Mouse (Mus musculus): ENCODE results near the gene Foxi1. TPM values are rescaled to one million over a fixed set of nuclear protein-coding genes. Genes with fewer than 3 reads are reported as not detected.

The Foxi1 gene
- total and polyA plus RNA-seq, 3 experiments: not detected

DNA sequence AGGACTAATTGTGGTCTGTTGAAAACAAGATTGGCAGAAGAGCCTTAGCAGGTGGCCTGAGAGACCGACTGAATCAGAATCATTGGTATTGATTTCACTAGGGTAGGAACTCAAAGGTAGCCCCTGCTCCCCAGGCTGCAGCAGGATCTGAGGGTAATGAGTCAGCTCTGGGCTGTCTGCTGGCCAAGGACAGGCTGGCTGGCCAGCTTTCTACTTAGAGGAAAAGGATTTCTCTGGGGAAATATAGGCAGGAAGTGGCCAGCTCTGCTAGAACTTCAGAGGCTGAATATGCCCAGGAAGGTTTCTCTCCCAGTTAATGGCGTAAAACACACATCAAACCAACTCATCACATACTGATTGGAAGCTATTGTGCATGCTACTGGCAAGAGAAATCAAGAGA lies 31.8 kb upstream of the Foxi1 start:
- H3K4me1 ChIP-seq (ENCODE audit: control insufficient read depth in 1 of 2, insufficient read depth in 2 of 2, low read length in 2 of 2): no peaks in the 10 kb centered on the region

DNA sequence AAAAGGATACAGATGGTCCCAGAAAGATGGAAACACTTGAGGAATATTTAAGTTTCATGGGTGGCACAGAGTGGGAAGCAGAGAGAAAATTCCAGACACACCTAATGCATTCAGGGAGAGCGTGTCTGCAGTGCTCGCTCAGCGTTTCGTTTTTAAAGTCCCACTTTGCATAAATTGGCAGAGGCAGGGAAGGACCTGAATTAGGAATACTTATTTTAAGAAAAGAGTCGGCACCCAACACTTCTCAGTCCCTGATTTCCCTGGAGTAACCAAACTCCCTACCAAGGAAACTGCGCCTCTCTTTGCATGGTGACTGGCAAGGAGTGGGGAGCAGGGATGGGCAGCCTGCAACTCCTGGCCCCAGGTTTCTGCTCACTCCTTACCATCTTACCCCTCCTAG lies 29.0 kb upstream of the Foxi1 start:
- Histone ChIP-seq H3K36me3 (ENCODE audit: control insufficient read depth in 1 of 2, insufficient read depth in 2 of 2, low read length in 2 of 2) (peaks cover 0 to 15% of the 10 kb centered on the region in 2 experiments; a peak in 2 of 4 replicates), H3K27me3 (ENCODE audit: control insufficient read depth in 1 of 2, insufficient read depth in 2 of 2, low read length in 2 of 2) (no peaks in the 10 kb centered on the region), H3K4me1 (ENCODE audit: control insufficient read depth in 1 of 2, insufficient read depth in 2 of 2, low read length in 2 of 2) (no peaks in the 10 kb centered on the region), H3K9ac (ENCODE audit: control insufficient read depth, low read depth, low read length, poor library complexity, severe bottlenecking) (no peak overlapping the region), H3K9me3 (replicated peaks; ENCODE audit: insufficient read depth, low read length) (no peaks in the 10 kb centered on the region), H3K27ac (ENCODE audit: control insufficient read depth, low read depth, low read length) (no peak overlapping the region), H3K79me2 (ENCODE audit: control insufficient read depth, insufficient read depth, low read length, poor library complexity) (no peaks in the 10 kb centered on the region), H3K4me3 (ENCODE audit: control insufficient read depth in 1 of 2, insufficient read depth in 1 of 2, low read depth in 2 of 2, low read length in 2 of 2) (no peak overlapping the region)
- no peak for DNase-seq (ENCODE audit: low read depth, low spot score)
- TF ChIP-seq MEF2A (IDR thresholded peaks at IDR 0.05; ENCODE audit: extremely low read depth, insufficient replicate concordance, low read depth, low read length, poor library complexity, severe bottlenecking) (no peak), RCOR1 (IDR thresholded peaks at IDR 0.05; ENCODE audit: low read depth, low read length) (no peak), TBP (IDR thresholded peaks at IDR 0.05; ENCODE audit: low read depth, low read length) (no peak), CHD1 (IDR thresholded peaks at IDR 0.05; ENCODE audit: low read depth, low read length) (no peak), BHLHE40 (IDR thresholded peaks at IDR 0.05; ENCODE audit: borderline replicate concordance, low read depth, low read length) (no peak)

More for the DNA sequence above, 31.8 kb upstream of the Foxi1 start:
- Histone ChIP-seq H3K79me2 (ENCODE audit: control insufficient read depth, insufficient read depth, low read length, poor library complexity) (no peaks in the 10 kb centered on the region), H3K9ac (ENCODE audit: control insufficient read depth, low read depth, low read length, poor library complexity, severe bottlenecking) (no peak overlapping the region), H3K4me3 (ENCODE audit: control insufficient read depth in 1 of 2, insufficient read depth in 1 of 2, low read depth in 2 of 2, low read length in 2 of 2) (no peak overlapping the region), H3K27me3 (ENCODE audit: control insufficient read depth in 1 of 2, insufficient read depth in 2 of 2, low read length in 2 of 2) (no peaks in the 10 kb centered on the region), H3K27ac (ENCODE audit: control insufficient read depth, low read depth, low read length) (no peak overlapping the region), H3K36me3 (ENCODE audit: control insufficient read depth in 1 of 2, insufficient read depth in 2 of 2, low read length in 2 of 2) (peaks cover 0 to 15% of the 10 kb centered on the region in 2 experiments; a peak in 2 of 4 replicates), H3K9me3 (replicated peaks; ENCODE audit: insufficient read depth, low read length) (no peaks in the 10 kb centered on the region)
- DNase-seq (ENCODE audit: low read depth, low spot score): no peak
- no peak for TF ChIP-seq TAL1 (IDR thresholded peaks at IDR 0.05; ENCODE audit: low read length)
- TF ChIP-seq SIN3A (IDR thresholded peaks at IDR 0.05; ENCODE audit: low read length): no peak
- no peak for TF ChIP-seq CTCF (IDR thresholded peaks at IDR 0.05 in 2 of 3, conservative IDR thresholded peaks at IDR 0.05 in 1 of 3; ENCODE audit: control insufficient read depth in 1 of 3, insufficient read depth in 1 of 3, low read depth in 2 of 3, low read length in 3 of 3, poor library complexity in 1 of 3, severe bottlenecking in 1 of 3)
- no peak for TF ChIP-seq E2F4 (IDR thresholded peaks at IDR 0.05; ENCODE audit: borderline replicate concordance, low read depth, low read length)
- TF ChIP-seq MYB (IDR thresholded peaks at IDR 0.05; ENCODE audit: low read depth, low read length): no peak
- no peak for TF ChIP-seq CHD1 (IDR thresholded peaks at IDR 0.05; ENCODE audit: low read depth, low read length)
- no peak for TF ChIP-seq MAX (IDR thresholded peaks at IDR 0.05; ENCODE audit: low read length)
- no peak for TF ChIP-seq UBTF (IDR thresholded peaks at IDR 0.05; ENCODE audit: borderline replicate concordance, insufficient read depth, low read depth, low read length)
- TF ChIP-seq MAZ (IDR thresholded peaks at IDR 0.05; ENCODE audit: low read depth, low read length): no peak
- TF ChIP-seq ELF1 (IDR thresholded peaks at IDR 0.05; ENCODE audit: low read depth, low read length): no peak
- no peak for TF ChIP-seq NRF1 (IDR thresholded peaks at IDR 0.05; ENCODE audit: insufficient read depth, low read depth, low read length, poor library complexity, severe bottlenecking)
- no peak for TF ChIP-seq HCFC1 (IDR thresholded peaks at IDR 0.05; ENCODE audit: low read depth, low read length)
